Mouse (Mus musculus) adrenal gland (tissue): Measurements from ENCODE around the gene Vmn1r173.
"Not testable (repeated sequence)": the region's sequence is repeated elsewhere in the genome, so short reads cannot be mapped to it uniquely, and the experiment has no call there.

Experiments used
- intact Hi-C: fragments of 180-260 bp; cut with DNase I; formaldehyde crosslinking; loops from one replicate; pipeline ENCODE4 v1.15.1; 2025
- long read RNA-seq, 2 experiments: library from polyadenylated mRNA; unstranded; transcript quantifications; one replicate each; pipeline ENCODE4 v2.0.0; 2020; ENCODE audit warnings: borderline replicate concordance in 1 of 2; ENCODE audit not compliant: insufficient replicate concordance in 1 of 2

Gene Vmn1r173
- long read RNA-seq, experiment 1, result 0 reads
- long read RNA-seq, experiment 2, result 0 reads

DNA sequence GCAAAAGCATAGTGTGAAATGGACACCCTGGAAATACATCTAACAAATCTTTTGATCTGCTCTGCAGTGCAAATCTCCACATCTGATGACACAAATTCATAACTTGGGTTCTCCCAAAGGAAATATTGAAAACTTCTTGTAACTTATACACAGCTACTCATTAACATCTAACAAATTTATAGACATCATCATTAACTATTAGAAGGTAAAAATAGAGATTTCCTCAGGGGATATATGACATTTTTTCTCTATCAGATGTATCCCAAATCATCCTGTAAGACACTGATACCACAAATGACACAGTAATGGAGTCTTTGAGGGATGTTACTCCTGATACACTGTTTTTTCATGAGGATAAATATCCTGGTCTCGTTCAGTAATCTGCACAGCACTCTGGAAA is at the start of gene Vmn1r173:
TSS of gene Vmn1r173 (plus strand) at position 301 of the 400 bp plus-strand sequence.
- intact Hi-C loops, result not testable (repeated sequence)

DNA sequence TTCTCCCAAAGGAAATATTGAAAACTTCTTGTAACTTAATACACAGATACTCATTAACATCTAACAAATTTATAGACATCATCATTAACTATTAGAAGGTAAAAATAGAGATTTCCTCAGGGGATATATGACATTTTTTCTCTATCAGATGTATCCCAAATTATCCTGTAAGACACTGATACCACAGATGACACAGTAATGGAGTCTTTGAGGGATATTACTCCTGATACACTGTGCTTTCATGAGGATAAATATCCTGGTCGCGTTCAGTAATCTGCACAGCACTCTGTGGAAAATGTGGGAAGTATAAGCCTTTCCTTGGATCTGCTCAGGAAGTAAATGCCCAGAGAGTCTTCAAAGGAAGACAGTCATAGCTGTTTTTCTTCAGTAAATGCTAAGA is 42.5 kb upstream of the Vmn1r173 start, which contains the start of gene Vmn1r172:
TSS of gene Vmn1r172 (plus strand) at position 301 of the 400 bp plus-strand sequence.
- intact Hi-C loops, result no loop called here

DNA sequence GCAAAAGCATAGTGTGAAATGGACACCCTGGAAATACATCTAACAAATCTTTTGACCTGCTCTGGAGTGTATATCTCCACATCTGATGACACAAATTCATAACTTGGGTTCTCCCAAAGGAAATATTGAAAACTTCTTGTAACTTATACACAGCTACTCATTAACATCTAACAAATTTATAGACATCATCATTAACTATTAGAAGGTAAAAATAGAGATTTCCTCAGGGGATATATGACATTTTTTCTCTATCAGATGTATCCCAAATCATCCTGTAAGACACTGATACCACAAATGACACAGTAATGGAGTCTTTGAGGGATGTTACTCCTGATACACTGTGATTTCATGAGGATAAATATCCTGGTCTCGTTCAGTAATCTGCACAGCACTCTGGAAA is 51.5 kb downstream of the Vmn1r173 start, which contains the start of gene Vmn1r174:
TSS of gene Vmn1r174 (plus strand) at position 301 of the 400 bp plus-strand sequence.
- intact Hi-C loops, result not testable (repeated sequence)
